Mouse (Mus musculus): ENCODE data around the gene Pitpnm1. TPM values are rescaled to one million over a fixed set of nuclear protein-coding genes. Genes with fewer than 3 reads are reported as not detected.

The Pitpnm1 gene
- polyA plus RNA-seq, 2 experiments, result 4.5 to 16.2 TPM

DNA sequence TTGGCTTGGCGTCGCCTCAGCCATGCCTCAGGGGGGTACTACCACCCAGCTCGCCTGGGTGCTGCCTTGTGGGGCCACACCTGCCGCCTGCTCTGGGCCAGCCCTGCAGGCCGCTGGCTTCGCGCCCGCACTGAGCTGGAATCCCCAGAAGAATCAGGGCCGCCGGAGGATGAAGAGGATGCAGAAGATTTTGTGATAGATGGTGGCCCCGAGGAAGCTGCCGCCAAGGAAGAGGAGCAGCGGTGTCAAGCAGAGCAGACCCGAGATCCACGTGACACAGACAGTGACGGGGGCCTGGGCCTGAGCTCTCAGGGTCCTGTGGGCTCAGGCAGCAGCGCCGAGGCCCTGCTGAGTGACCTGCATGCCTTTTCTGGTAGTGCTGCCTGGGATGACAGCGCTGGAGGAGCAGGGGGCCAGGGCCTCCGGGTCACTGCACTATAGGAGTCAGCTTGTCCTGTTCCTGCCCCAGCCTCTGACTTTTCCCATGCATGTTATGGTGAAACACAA, 56.3 kb downstream of the Pitpnm1 start:
- no peak for TF ChIP-seq POLR2A (IDR thresholded peaks at IDR 0.05; ENCODE audit: borderline replicate concordance, extremely low read depth, insufficient read depth, insufficient read length)
- H3K9me3 ChIP-seq (ENCODE audit: control insufficient read depth, low read length), result no peaks in the 10 kb centered on the region
- no peaks in the 10 kb centered on the region for H3K4me1 ChIP-seq (ENCODE audit: control insufficient read depth, insufficient read depth, low read length)
- no peak for DNase-seq (ENCODE audit: low spot score)
- ATAC-seq (ENCODE audit: low FRiP score, low read depth), result no peak
- no peak overlapping the region for H3K27ac ChIP-seq (replicated peaks; ENCODE audit: low read depth, low read length)
- H3K27me3 ChIP-seq (ENCODE audit: control insufficient read depth, insufficient read depth, low read length), result no peaks in the 10 kb centered on the region
- no peak overlapping the region for H3K4me2 ChIP-seq (replicated peaks; ENCODE audit: low read depth, low read length, severe bottlenecking)
- H3K36me3 ChIP-seq (ENCODE audit: control insufficient read depth, insufficient read depth, low read length), result peaks cover 67% of the 10 kb centered on the region
- no peak overlapping the region for H3K4me3 ChIP-seq (replicated peaks; ENCODE audit: low read length)
- no peak overlapping the region for H3K9ac ChIP-seq (ENCODE audit: low read depth, low read length, severe bottlenecking)
- 80% methylated on average over 20 of the region's 20 CpGs for WGBS

GRCm38 (mm10) chr19:4156771-4157170, 57.0 kb downstream of the Pitpnm1 start:
- H3K9ac ChIP-seq (ENCODE audit: low read depth, low read length, severe bottlenecking), result no peak overlapping the region
- WGBS, result 92% methylated on average over 12 of the region's 12 CpGs
- no peaks in the 10 kb centered on the region for H3K27me3 ChIP-seq (ENCODE audit: control insufficient read depth, insufficient read depth, low read length)
- no peaks in the 10 kb centered on the region for H3K9me3 ChIP-seq (ENCODE audit: control insufficient read depth, low read length)
- no peak overlapping the region for H3K27ac ChIP-seq (replicated peaks; ENCODE audit: low read depth, low read length)
- H3K4me2 ChIP-seq (replicated peaks; ENCODE audit: low read depth, low read length, severe bottlenecking), result no peak overlapping the region
- no peaks in the 10 kb centered on the region for H3K4me1 ChIP-seq (ENCODE audit: control insufficient read depth, insufficient read depth, low read length)
- H3K4me3 ChIP-seq (replicated peaks; ENCODE audit: low read length), result no peak overlapping the region
- no peak for TF ChIP-seq POLR2A (IDR thresholded peaks at IDR 0.05; ENCODE audit: borderline replicate concordance, extremely low read depth, insufficient read depth, insufficient read length)
- H3K36me3 ChIP-seq (ENCODE audit: control insufficient read depth, insufficient read depth, low read length), result peaks cover 69% of the 10 kb centered on the region
- no peak for DNase-seq (ENCODE audit: low spot score)
- no peak for ATAC-seq (ENCODE audit: low FRiP score, low read depth)

GRCm38 (mm10) chr19:4159049-4159448, 59.3 kb downstream of the Pitpnm1 start:
- H3K36me3 ChIP-seq (ENCODE audit: control insufficient read depth, insufficient read depth, low read length), result peaks cover 58% of the 10 kb centered on the region
- WGBS, result 91% methylated on average over 8 of the region's 8 CpGs
- TF ChIP-seq POLR2A (IDR thresholded peaks at IDR 0.05; ENCODE audit: borderline replicate concordance, extremely low read depth, insufficient read depth, insufficient read length), result no peak

DNA sequence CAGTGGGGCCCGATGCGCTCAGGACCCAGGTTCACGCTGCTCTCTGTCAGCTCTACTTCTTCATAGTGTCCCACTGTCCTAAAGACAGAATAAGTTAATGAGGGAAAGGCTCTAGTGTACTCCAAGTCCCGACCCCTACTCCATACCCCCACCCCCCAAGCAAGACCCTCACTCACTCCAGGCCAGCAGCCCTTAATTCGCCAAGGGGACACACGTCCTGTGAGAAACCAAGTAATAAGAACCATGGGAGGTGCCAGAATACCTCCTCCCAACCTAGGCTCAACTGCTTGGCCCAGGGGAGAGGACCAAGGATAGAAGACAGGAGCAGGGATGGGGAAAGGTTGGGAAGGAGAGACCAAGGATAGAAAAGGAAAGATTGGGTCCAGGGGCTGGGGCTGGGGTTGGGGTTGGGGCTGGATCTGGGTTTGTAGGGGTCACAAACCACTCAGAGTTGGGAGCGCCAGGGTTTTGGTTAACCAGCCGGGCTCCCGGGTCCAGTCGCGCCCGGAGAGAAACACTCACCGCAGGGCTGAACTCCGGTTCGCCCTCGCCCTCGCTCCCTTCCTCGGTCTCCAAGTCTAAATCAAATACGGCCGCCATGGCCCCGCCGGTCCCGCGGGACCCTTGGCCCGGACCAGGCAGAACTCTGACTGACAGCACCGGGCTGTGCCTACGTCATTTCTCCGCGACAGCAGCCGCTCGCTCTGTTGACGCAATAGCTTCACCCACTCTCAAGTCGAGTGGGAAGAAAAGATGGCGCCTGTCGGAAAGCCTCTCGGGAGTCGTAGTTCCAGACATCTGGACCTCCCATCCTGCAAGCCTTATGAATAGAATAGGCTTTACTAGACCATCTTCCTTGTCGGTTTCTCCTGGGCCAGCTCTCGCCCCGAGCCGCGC, 63.1 kb downstream of the Pitpnm1 start, which contains the start of gene Rps6kb2:
Gene Rps6kb2, minus strand, starts transcription at position 709 of the 897 bp plus-strand sequence.
- Histone ChIP-seq H3K27ac (replicated peaks; ENCODE audit: low read depth, low read length) (peak within 1 kb of the TSS; percentile 70), H3K4me1 (ENCODE audit: control insufficient read depth, insufficient read depth, low read length) (peaks cover 12% of the 10 kb centered on the region), H3K4me2 (replicated peaks; ENCODE audit: low read depth, low read length, severe bottlenecking) (peak within 1 kb of the TSS; percentile 89), H3K27me3 (ENCODE audit: control insufficient read depth, insufficient read depth, low read length) (no peaks in the 10 kb centered on the region), H3K36me3 (ENCODE audit: control insufficient read depth, insufficient read depth, low read length) (peaks cover 33% of the 10 kb centered on the region), H3K4me3 (replicated peaks; ENCODE audit: low read length) (peak within 1 kb of the TSS; percentile 70), H3K9me3 (ENCODE audit: control insufficient read depth, low read length) (no peaks in the 10 kb centered on the region), H3K9ac (ENCODE audit: low read depth, low read length, severe bottlenecking) (peak within 1 kb of the TSS; percentile 77)
- 8% methylated on average over 42 of the region's 42 CpGs for WGBS
- peak; percentile 91 for ATAC-seq (ENCODE audit: low FRiP score, low read depth)
- TF ChIP-seq POLR2A (IDR thresholded peaks at IDR 0.05; ENCODE audit: borderline replicate concordance, extremely low read depth, insufficient read depth, insufficient read length), result peak; percentile 39; the same call in 1 of the 2 replicates
- DNase-seq (ENCODE audit: low spot score), result peak; percentile 99

More at GRCm38 (mm10) chr19:4159049-4159448, 59.3 kb downstream of the Pitpnm1 start:
- no peak overlapping the region for H3K4me3 ChIP-seq (replicated peaks; ENCODE audit: low read length)
- ATAC-seq (ENCODE audit: low FRiP score, low read depth) (no peak), DNase-seq (ENCODE audit: low spot score) (no peak)
- H3K9ac ChIP-seq (ENCODE audit: low read depth, low read length, severe bottlenecking), result no peak overlapping the region
- H3K4me2 ChIP-seq (replicated peaks; ENCODE audit: low read depth, low read length, severe bottlenecking), result no peak overlapping the region
- H3K4me1 ChIP-seq (ENCODE audit: control insufficient read depth, insufficient read depth, low read length), result peaks cover 12% of the 10 kb centered on the region
- H3K27ac ChIP-seq (replicated peaks; ENCODE audit: low read depth, low read length), result no peak overlapping the region
- H3K27me3 ChIP-seq (ENCODE audit: control insufficient read depth, insufficient read depth, low read length), result no peaks in the 10 kb centered on the region
- no peaks in the 10 kb centered on the region for H3K9me3 ChIP-seq (ENCODE audit: control insufficient read depth, low read length)

GRCm38 (mm10) chr19:4163543-4163887, 63.7 kb downstream of the Pitpnm1 start:
- H3K27me3 ChIP-seq (ENCODE audit: control insufficient read depth, insufficient read depth, low read length), result no peaks in the 10 kb centered on the region
- 40% methylated on average over 4 of the region's 4 CpGs for WGBS
- H3K36me3 ChIP-seq (ENCODE audit: control insufficient read depth, insufficient read depth, low read length), result peaks cover 27% of the 10 kb centered on the region
- H3K4me3 ChIP-seq (replicated peaks; ENCODE audit: low read length), result peak overlapping the region; percentile 70
- no peaks in the 10 kb centered on the region for H3K9me3 ChIP-seq (ENCODE audit: control insufficient read depth, low read length)
- H3K9ac ChIP-seq (ENCODE audit: low read depth, low read length, severe bottlenecking), result peak overlapping the region; percentile 77
- peaks cover 12% of the 10 kb centered on the region for H3K4me1 ChIP-seq (ENCODE audit: control insufficient read depth, insufficient read depth, low read length)
- TF ChIP-seq POLR2A (IDR thresholded peaks at IDR 0.05; ENCODE audit: borderline replicate concordance, extremely low read depth, insufficient read depth, insufficient read length), result no peak
- no peak for DNase-seq (ENCODE audit: low spot score)
- ATAC-seq (ENCODE audit: low FRiP score, low read depth), result peak; percentile 27
- peak overlapping the region; percentile 70 for H3K27ac ChIP-seq (replicated peaks; ENCODE audit: low read depth, low read length)
- peak overlapping the region; percentile 89 for H3K4me2 ChIP-seq (replicated peaks; ENCODE audit: low read depth, low read length, severe bottlenecking)

Other genes starting within 250 kb of the Pitpnm1 start
Only the 30 nearest of the 34 such genes appear.
- 1.8 and 1.9 TPM in 2 replicates for gene Aldh3b1, start 170.2 kb upstream of the Pitpnm1 start, polyA plus RNA-seq (2012; rRNA removed)
- 2.6 and 2.9 TPM in 2 replicates for gene Aldh3b1, start 170.2 kb upstream of the Pitpnm1 start, polyA plus RNA-seq (2014; fragmentation: Nextera tagmentation; extraction: Ambion mirVana)
- gene Unc93b1, start 164.8 kb upstream of the Pitpnm1 start, polyA plus RNA-seq (2012; rRNA removed), result 33.3 and 40.7 TPM in 2 replicates
- 21.9 and 23.3 TPM in 2 replicates for gene Unc93b1, start 164.8 kb upstream of the Pitpnm1 start, polyA plus RNA-seq (2014; fragmentation: Nextera tagmentation; extraction: Ambion mirVana)
- gene Aldh3b3, start 141.4 kb upstream of the Pitpnm1 start, polyA plus RNA-seq (2012; rRNA removed), result 0.32 and 0.52 TPM in 2 replicates
- 0.33 and 0.39 TPM in 2 replicates for gene Aldh3b3, start 141.4 kb upstream of the Pitpnm1 start, polyA plus RNA-seq (2014; fragmentation: Nextera tagmentation; extraction: Ambion mirVana)
- 10.7 and 14.5 TPM in 2 replicates for gene Aldh3b2, start 127.7 kb upstream of the Pitpnm1 start, polyA plus RNA-seq (2012; rRNA removed)
- gene Aldh3b2, start 127.7 kb upstream of the Pitpnm1 start, polyA plus RNA-seq (2014; fragmentation: Nextera tagmentation; extraction: Ambion mirVana), result 28.1 and 30.3 TPM in 2 replicates
- 9.4 and 12.8 TPM in 2 replicates for gene Acy3, start 113.4 kb upstream of the Pitpnm1 start, polyA plus RNA-seq (2012; rRNA removed)
- gene Acy3, start 113.4 kb upstream of the Pitpnm1 start, polyA plus RNA-seq (2014; fragmentation: Nextera tagmentation; extraction: Ambion mirVana), result 6.7 and 9.2 TPM in 2 replicates
- gene Tbx10, start 107.2 kb upstream of the Pitpnm1 start, polyA plus RNA-seq (2012; rRNA removed), result 0.08 and 0.12 TPM in 2 replicates
- gene Tbx10, start 107.2 kb upstream of the Pitpnm1 start, polyA plus RNA-seq (2014; fragmentation: Nextera tagmentation; extraction: Ambion mirVana), result 0.28 TPM in 1 of 2 replicates, not detected in the other
- gene Nudt8, start 99.4 kb upstream of the Pitpnm1 start, polyA plus RNA-seq (2012; rRNA removed), result 18.3 and 21.0 TPM in 2 replicates
- gene Nudt8, start 99.4 kb upstream of the Pitpnm1 start, polyA plus RNA-seq (2014; fragmentation: Nextera tagmentation; extraction: Ambion mirVana), result 35.8 and 38.9 TPM in 2 replicates
- gene Gm49405, start 99.4 kb upstream of the Pitpnm1 start, polyA plus RNA-seq (2012; rRNA removed), result 7.0 and 8.0 TPM in 2 replicates
- 2.3 and 3.3 TPM in 2 replicates for gene Gm49405, start 99.4 kb upstream of the Pitpnm1 start, polyA plus RNA-seq (2014; fragmentation: Nextera tagmentation; extraction: Ambion mirVana)
- 19.6 and 22.4 TPM in 2 replicates for gene Doc2g, start 96.7 kb upstream of the Pitpnm1 start, polyA plus RNA-seq (2012; rRNA removed)
- gene Doc2g, start 96.7 kb upstream of the Pitpnm1 start, polyA plus RNA-seq (2014; fragmentation: Nextera tagmentation; extraction: Ambion mirVana), result 3.4 and 3.9 TPM in 2 replicates
- gene Ndufv1, start 87.2 kb upstream of the Pitpnm1 start, polyA plus RNA-seq (2012; rRNA removed), result 141 and 157 TPM in 2 replicates
- gene Ndufv1, start 87.2 kb upstream of the Pitpnm1 start, polyA plus RNA-seq (2014; fragmentation: Nextera tagmentation; extraction: Ambion mirVana), result 193 and 194 TPM in 2 replicates
- gene Gstp1, start 62.0 kb upstream of the Pitpnm1 start, polyA plus RNA-seq (2012; rRNA removed), result 291 and 325 TPM in 2 replicates
- gene Gstp1, start 62.0 kb upstream of the Pitpnm1 start, polyA plus RNA-seq (2014; fragmentation: Nextera tagmentation; extraction: Ambion mirVana), result 508 and 540 TPM in 2 replicates
- 10.7 and 10.8 TPM in 2 replicates for gene Gstp2, start 54.0 kb upstream of the Pitpnm1 start, polyA plus RNA-seq (2012; rRNA removed)
- 0.87 and 1.7 TPM in 2 replicates for gene Gstp2, start 54.0 kb upstream of the Pitpnm1 start, polyA plus RNA-seq (2014; fragmentation: Nextera tagmentation; extraction: Ambion mirVana)
- gene Gstp3, start 40.4 kb upstream of the Pitpnm1 start, polyA plus RNA-seq (2012; rRNA removed), result 0.63 and 0.69 TPM in 2 replicates
- 0.41 and 0.47 TPM in 2 replicates for gene Gstp3, start 40.4 kb upstream of the Pitpnm1 start, polyA plus RNA-seq (2014; fragmentation: Nextera tagmentation; extraction: Ambion mirVana)
- gene Cabp2, start 18.4 kb upstream of the Pitpnm1 start, polyA plus RNA-seq (2012; rRNA removed), result not detected in 2 replicates
- gene Cabp2, start 18.4 kb upstream of the Pitpnm1 start, polyA plus RNA-seq (2014; fragmentation: Nextera tagmentation; extraction: Ambion mirVana), result not detected in 2 replicates
- 45.2 and 52.1 TPM in 2 replicates for gene Cdk2ap2, start 2.8 kb upstream of the Pitpnm1 start, polyA plus RNA-seq (2012; rRNA removed)
- gene Cdk2ap2, start 2.8 kb upstream of the Pitpnm1 start, polyA plus RNA-seq (2014; fragmentation: Nextera tagmentation; extraction: Ambion mirVana), result 67.0 and 67.6 TPM in 2 replicates
- gene Aip, start 25.9 kb downstream of the Pitpnm1 start, polyA plus RNA-seq (2012; rRNA removed), result 96.0 and 119 TPM in 2 replicates
- 86.4 and 95.7 TPM in 2 replicates for gene Aip, start 25.9 kb downstream of the Pitpnm1 start, polyA plus RNA-seq (2014; fragmentation: Nextera tagmentation; extraction: Ambion mirVana)
- 0.01 and 0.05 TPM in 2 replicates for gene Gpr152, start 39.8 kb downstream of the Pitpnm1 start, polyA plus RNA-seq (2012; rRNA removed)
- not detected in 2 replicates for gene Gpr152, start 39.8 kb downstream of the Pitpnm1 start, polyA plus RNA-seq (2014; fragmentation: Nextera tagmentation; extraction: Ambion mirVana)
- gene Cabp4, start 44.0 kb downstream of the Pitpnm1 start, polyA plus RNA-seq (2012; rRNA removed), result 0.05 and 0.06 TPM in 2 replicates
- gene Cabp4, start 44.0 kb downstream of the Pitpnm1 start, polyA plus RNA-seq (2014; fragmentation: Nextera tagmentation; extraction: Ambion mirVana), result 0.10 TPM in 2 replicates
- gene Coro1b, start 48.6 kb downstream of the Pitpnm1 start, polyA plus RNA-seq (2012; rRNA removed), result 229 and 261 TPM in 2 replicates
- 148 and 153 TPM in 2 replicates for gene Coro1b, start 48.6 kb downstream of the Pitpnm1 start, polyA plus RNA-seq (2014; fragmentation: Nextera tagmentation; extraction: Ambion mirVana)
- gene Ptprcap, start 53.6 kb downstream of the Pitpnm1 start, polyA plus RNA-seq (2012; rRNA removed), result 7.0 and 8.9 TPM in 2 replicates
- gene Ptprcap, start 53.6 kb downstream of the Pitpnm1 start, polyA plus RNA-seq (2014; fragmentation: Nextera tagmentation; extraction: Ambion mirVana), result 7.8 and 8.9 TPM in 2 replicates
- 76.4 and 85.1 TPM in 2 replicates for gene Rps6kb2, start 63.4 kb downstream of the Pitpnm1 start, polyA plus RNA-seq (2012; rRNA removed)
- 43.0 and 47.2 TPM in 2 replicates for gene Rps6kb2, start 63.4 kb downstream of the Pitpnm1 start, polyA plus RNA-seq (2014; fragmentation: Nextera tagmentation; extraction: Ambion mirVana)
- 2.6 and 5.6 TPM in 2 replicates for gene Carns1, start 75.5 kb downstream of the Pitpnm1 start, polyA plus RNA-seq (2012; rRNA removed)
- gene Carns1, start 75.5 kb downstream of the Pitpnm1 start, polyA plus RNA-seq (2014; fragmentation: Nextera tagmentation; extraction: Ambion mirVana), result 1.4 and 1.8 TPM in 2 replicates
- gene Tbc1d10c, start 91.3 kb downstream of the Pitpnm1 start, polyA plus RNA-seq (2012; rRNA removed), result 4.5 and 5.8 TPM in 2 replicates
- gene Tbc1d10c, start 91.3 kb downstream of the Pitpnm1 start, polyA plus RNA-seq (2014; fragmentation: Nextera tagmentation; extraction: Ambion mirVana), result 3.5 and 3.9 TPM in 2 replicates
- 490 and 517 TPM in 2 replicates for gene Ppp1ca, start 92.1 kb downstream of the Pitpnm1 start, polyA plus RNA-seq (2012; rRNA removed)
- gene Ppp1ca, start 92.1 kb downstream of the Pitpnm1 start, polyA plus RNA-seq (2014; fragmentation: Nextera tagmentation; extraction: Ambion mirVana), result 794 and 821 TPM in 2 replicates
- 57.5 and 75.5 TPM in 2 replicates for gene Rad9a, start 101.7 kb downstream of the Pitpnm1 start, polyA plus RNA-seq (2012; rRNA removed)
- 33.3 and 38.0 TPM in 2 replicates for gene Rad9a, start 101.7 kb downstream of the Pitpnm1 start, polyA plus RNA-seq (2014; fragmentation: Nextera tagmentation; extraction: Ambion mirVana)
- 42.8 and 61.2 TPM in 2 replicates for gene Clcf1, start 114.2 kb downstream of the Pitpnm1 start, polyA plus RNA-seq (2012; rRNA removed)
- 7.7 and 8.7 TPM in 2 replicates for gene Clcf1, start 114.2 kb downstream of the Pitpnm1 start, polyA plus RNA-seq (2014; fragmentation: Nextera tagmentation; extraction: Ambion mirVana)
- 0.83 and 1.0 TPM in 2 replicates for gene AC109138.7, start 114.4 kb downstream of the Pitpnm1 start, polyA plus RNA-seq (2012; rRNA removed)
- gene AC109138.7, start 114.4 kb downstream of the Pitpnm1 start, polyA plus RNA-seq (2014; fragmentation: Nextera tagmentation; extraction: Ambion mirVana), result not detected in 2 replicates
- gene Pold4, start 131.9 kb downstream of the Pitpnm1 start, polyA plus RNA-seq (2012; rRNA removed), result 48.0 and 50.7 TPM in 2 replicates
- 26.5 and 28.4 TPM in 2 replicates for gene Pold4, start 131.9 kb downstream of the Pitpnm1 start, polyA plus RNA-seq (2014; fragmentation: Nextera tagmentation; extraction: Ambion mirVana)
- gene Ssh3, start 169.2 kb downstream of the Pitpnm1 start, polyA plus RNA-seq (2012; rRNA removed), result 57.5 and 65.5 TPM in 2 replicates
- 21.2 and 22.3 TPM in 2 replicates for gene Ssh3, start 169.2 kb downstream of the Pitpnm1 start, polyA plus RNA-seq (2014; fragmentation: Nextera tagmentation; extraction: Ambion mirVana)
- gene Ankrd13d, start 183.1 kb downstream of the Pitpnm1 start, polyA plus RNA-seq (2012; rRNA removed), result 25.2 and 33.2 TPM in 2 replicates
- gene Ankrd13d, start 183.1 kb downstream of the Pitpnm1 start, polyA plus RNA-seq (2014; fragmentation: Nextera tagmentation; extraction: Ambion mirVana), result 10.2 and 11.5 TPM in 2 replicates

All from limb, embryonic 14.5 days (tissue).